Mouse (Mus musculus) myocyte (in vitro differentiated cells): ENCODE data around the gene Ocel1. TPM values are rescaled to one million over a fixed set of nuclear protein-coding genes. Genes with fewer than 3 reads are reported as not detected.

Source experiments
- H3K27me3 ChIP-seq: one replicate; pipeline ENCODE4 v1.6.1; 2011; ENCODE audit not compliant: control insufficient read depth, insufficient read depth, insufficient read length
- H3K36me3 ChIP-seq: one replicate; pipeline ENCODE4 v1.6.1; 2011; ENCODE audit not compliant: control insufficient read depth, insufficient read depth
- H3K4me2 ChIP-seq: one replicate; pipeline ENCODE4 v1.6.1; 2011; ENCODE audit warnings: low read depth, control low read depth
- H3K4me3 ChIP-seq: one replicate; pipeline ENCODE4 v1.5.1; 2011; ENCODE audit warnings: mild to moderate bottlenecking, control low read depth, moderate library complexity
- H3K79me2 ChIP-seq: one replicate; pipeline ENCODE4 v1.6.1; 2011; ENCODE audit not compliant: control insufficient read depth, insufficient read depth
- H3ac ChIP-seq: one replicate; pipeline ENCODE4 v1.6.1; 2011; ENCODE audit not compliant: control insufficient read depth, insufficient read length
- CEBPB ChIP-seq: IDR thresholded peaks from 2 replicates; pipeline ENCODE4 v1.6.1; 2011; ENCODE audit warnings: mild to moderate bottlenecking, moderate library complexity; ENCODE audit not compliant: poor library complexity, insufficient read depth, severe bottlenecking
- E2F4 ChIP-seq: IDR thresholded peaks from one replicate; pipeline ENCODE4 v1.6.1; 2011; ENCODE audit warnings: mild to moderate bottlenecking, control low read depth, moderate library complexity; ENCODE audit not compliant: insufficient read depth
- MAX ChIP-seq: IDR thresholded peaks from one replicate; pipeline ENCODE4 v1.6.1; 2011; ENCODE audit warnings: low read depth, mild to moderate bottlenecking, control low read depth
- MYOD1 ChIP-seq, 3 experiments: IDR thresholded peaks; one replicate each; pipeline ENCODE4 v1.6.1; 2011; ENCODE audit warnings: control low read depth in 2 of 3, low read depth in 2 of 3, mild to moderate bottlenecking in 2 of 3, moderate library complexity in 1 of 3; ENCODE audit not compliant: insufficient read length in 2 of 3, control insufficient read depth in 1 of 3
- MYOG ChIP-seq, 3 experiments: IDR thresholded peaks; one replicate each; pipeline ENCODE4 v1.6.1; 2011; ENCODE audit warnings: control low read depth in 2 of 3, low read depth in 2 of 3, mild to moderate bottlenecking in 2 of 3; ENCODE audit not compliant: insufficient read length in 2 of 3, control insufficient read depth in 1 of 3, insufficient read depth in 1 of 3
- POLR2A ChIP-seq: IDR thresholded peaks from one replicate; pipeline ENCODE4 v1.6.1; 2011; ENCODE audit warnings: low read depth, mild to moderate bottlenecking, control low read depth, moderate library complexity; ENCODE audit not compliant: insufficient read length
- POLR2AphosphoS2 ChIP-seq: IDR thresholded peaks from one replicate; pipeline ENCODE4 v1.6.1; 2011; ENCODE audit warnings: low read depth, control low read depth; ENCODE audit not compliant: insufficient read length
- REST ChIP-seq: IDR thresholded peaks from one replicate; pipeline ENCODE4 v1.6.1; 2011; ENCODE audit warnings: mild to moderate bottlenecking, control low read depth, moderate library complexity; ENCODE audit not compliant: insufficient read depth, insufficient read length
- SRF ChIP-seq: IDR thresholded peaks from one replicate; pipeline ENCODE4 v1.6.1; 2011; ENCODE audit warnings: low read depth; ENCODE audit not compliant: control insufficient read depth, insufficient read length
- TCF12 ChIP-seq: IDR thresholded peaks from one replicate; pipeline ENCODE4 v1.6.1; 2011; ENCODE audit warnings: mild to moderate bottlenecking, control low read depth; ENCODE audit not compliant: poor library complexity, insufficient read depth, severe bottlenecking
- TCF3 ChIP-seq: IDR thresholded peaks from one replicate; pipeline ENCODE4 v1.6.1; 2011; ENCODE audit warnings: low read depth, control low read depth; ENCODE audit not compliant: insufficient read length
- USF1 ChIP-seq: IDR thresholded peaks from one replicate; pipeline ENCODE4 v1.6.1; 2011; ENCODE audit warnings: low read depth, mild to moderate bottlenecking, control low read depth, moderate library complexity
- polyA plus RNA-seq: library from polyadenylated mRNA; unstranded; fragments of >200 nt; fragmentation: generic; extraction: Trizol; gene quantifications from one replicate; pipeline ENCODE4 v1.2.1, GENCODE M21; 2012; ENCODE audit warnings: missing spikeins

Ocel1 gene
- polyA plus RNA-seq, 1 experiment: 15.2 TPM

DNA sequence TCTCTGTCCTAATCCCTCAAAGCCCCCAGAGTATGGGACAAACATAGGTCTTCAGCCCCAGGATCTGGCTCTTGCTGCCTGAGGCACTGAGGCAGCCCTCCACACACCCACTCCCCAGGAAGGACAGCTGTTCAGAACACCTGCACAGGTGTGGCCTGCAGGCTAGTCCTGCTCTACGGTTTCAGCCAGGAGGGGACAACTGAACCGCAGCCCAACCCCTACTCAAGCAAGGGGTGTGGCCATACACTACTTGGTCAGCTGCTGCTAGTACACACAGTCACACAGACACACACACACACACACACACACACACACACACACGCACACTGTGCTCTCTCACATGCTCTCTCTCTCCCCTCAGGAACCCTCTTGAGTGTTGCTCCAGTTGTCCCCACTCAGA lies 12.8 kb downstream of the Ocel1 start:
- H3ac ChIP-seq: no peak overlapping the region
- H3K36me3 ChIP-seq: no peaks in the 10 kb centered on the region
- no peak overlapping the region for H3K4me2 ChIP-seq
- no peaks in the 10 kb centered on the region for H3K27me3 ChIP-seq
- no peak overlapping the region for H3K4me3 ChIP-seq
- no peak for TF ChIP-seq POLR2A
- TF ChIP-seq CEBPB: no peak
- TF ChIP-seq TCF12: no peak
- peak in 1 of 3 experiments; percentile 51 for TF ChIP-seq MYOG (IDR thresholded peaks at IDR 0.05; ENCODE audit: control insufficient read depth in 1 of 3, insufficient read depth in 1 of 3, insufficient read length in 2 of 3, low read depth in 2 of 3)
- TF ChIP-seq MAX: no peak
- peak in 1 of 3 experiments; percentile 21 for TF ChIP-seq MYOD1 (IDR thresholded peaks at IDR 0.05; ENCODE audit: control insufficient read depth in 1 of 3, insufficient read length in 2 of 3, low read depth in 2 of 3)
- peaks cover 19% of the 10 kb centered on the region for H3K79me2 ChIP-seq

DNA sequence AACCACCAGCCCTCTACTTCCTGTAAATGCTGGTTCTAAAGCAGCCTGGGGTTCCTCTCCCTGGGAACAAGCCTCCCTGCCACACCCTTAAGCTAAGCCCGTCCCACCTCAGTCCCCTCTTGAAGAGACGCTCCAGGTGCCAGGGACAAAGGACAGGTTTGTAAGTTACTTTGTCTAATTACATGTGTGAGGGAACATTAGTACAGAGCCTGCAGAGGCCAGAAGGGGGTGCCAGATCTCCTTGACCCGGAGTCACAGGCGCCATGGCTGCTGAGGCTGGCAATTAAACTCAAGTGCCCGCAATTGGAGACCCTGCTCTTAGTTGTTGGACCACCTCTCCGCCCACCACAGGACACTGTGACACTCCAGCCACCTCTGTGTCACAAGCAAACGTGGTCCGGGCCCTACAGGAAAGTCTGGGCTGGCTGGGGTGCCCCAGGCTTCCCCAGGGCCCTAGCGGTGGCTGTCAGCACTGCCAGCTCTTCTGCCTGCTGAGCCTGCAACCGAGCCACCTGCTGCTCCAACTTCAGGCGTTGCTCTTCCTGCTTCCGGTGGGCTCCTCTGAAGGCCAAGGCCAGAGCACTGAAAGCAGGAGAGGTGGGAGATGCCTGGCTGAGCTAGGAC lies 14.2 kb downstream of the Ocel1 start:
- no peaks in the 10 kb centered on the region for H3K36me3 ChIP-seq
- H3K4me3 ChIP-seq: no peak overlapping the region
- H3K4me2 ChIP-seq: no peak overlapping the region
- no peaks in the 10 kb centered on the region for H3K27me3 ChIP-seq
- H3ac ChIP-seq: no peak overlapping the region
- peaks cover 8% of the 10 kb centered on the region for H3K79me2 ChIP-seq
- no peak for TF ChIP-seq POLR2A
- no peak for TF ChIP-seq MYOG (IDR thresholded peaks at IDR 0.05; ENCODE audit: control insufficient read depth in 1 of 3, insufficient read depth in 1 of 3, insufficient read length in 2 of 3, low read depth in 2 of 3)
- TF ChIP-seq MYOD1 (IDR thresholded peaks at IDR 0.05; ENCODE audit: control insufficient read depth in 1 of 3, insufficient read length in 2 of 3, low read depth in 2 of 3): no peak
- no peak for TF ChIP-seq TCF12
- no peak for TF ChIP-seq TCF3
- TF ChIP-seq REST: no peak

DNA sequence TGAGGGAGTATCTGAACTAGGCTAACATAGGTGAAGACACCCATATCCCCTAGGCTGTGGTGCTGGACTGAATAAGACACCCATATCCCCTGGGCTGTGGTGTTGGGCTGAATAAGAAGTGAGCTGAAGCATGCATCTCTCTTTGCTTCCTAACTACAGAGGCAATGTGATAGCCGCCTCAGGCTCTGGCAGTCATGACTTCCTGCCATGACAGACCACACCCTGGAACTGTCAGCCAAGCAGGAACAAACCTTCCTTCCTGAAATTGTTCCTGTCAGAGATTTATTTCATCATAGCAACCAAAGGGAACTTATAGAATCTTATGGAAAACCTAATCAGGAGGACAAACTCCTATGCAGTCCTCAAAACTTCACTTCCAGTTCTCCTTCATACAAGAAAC lies 17.2 kb downstream of the Ocel1 start:
- H3K27me3 ChIP-seq: no peaks in the 10 kb centered on the region
- H3K79me2 ChIP-seq: no peaks in the 10 kb centered on the region
- no peaks in the 10 kb centered on the region for H3K36me3 ChIP-seq
- TF ChIP-seq TCF3 (no peak), E2F4 (no peak), POLR2A (no peak), TCF12 (no peak), CEBPB (no peak), USF1 (no peak), SRF (no peak), MYOG (IDR thresholded peaks at IDR 0.05; ENCODE audit: control insufficient read depth in 1 of 3, insufficient read depth in 1 of 3, insufficient read length in 2 of 3, low read depth in 2 of 3) (no peak), MYOD1 (IDR thresholded peaks at IDR 0.05; ENCODE audit: control insufficient read depth in 1 of 3, insufficient read length in 2 of 3, low read depth in 2 of 3) (no peak), REST (no peak), MAX (no peak), POLR2AphosphoS2 (no peak)
- no peak overlapping the region for H3K4me3 ChIP-seq
- no peak overlapping the region for H3ac ChIP-seq
- no peak overlapping the region for H3K4me2 ChIP-seq

DNA sequence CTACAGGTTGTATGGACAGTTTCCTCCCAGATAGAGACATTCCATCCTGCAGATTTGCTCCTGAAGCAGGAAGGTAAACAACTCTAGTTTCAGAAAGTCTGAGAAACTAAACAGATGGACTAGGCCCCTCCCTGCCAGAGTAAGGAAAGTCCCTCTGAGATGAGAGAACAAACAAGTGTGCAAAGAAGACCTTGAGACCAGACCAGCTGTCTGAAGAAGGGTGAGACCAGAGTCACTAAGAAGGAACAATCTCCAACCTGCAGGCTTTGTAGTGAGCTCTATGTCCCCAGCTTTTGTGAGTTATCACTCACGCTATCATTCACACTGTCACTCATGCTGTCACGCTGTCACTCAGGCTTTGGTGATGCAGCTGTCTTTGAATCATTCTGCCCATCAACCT lies 20.6 kb downstream of the Ocel1 start:
- Histone ChIP-seq H3ac (no peak overlapping the region), H3K27me3 (no peaks in the 10 kb centered on the region)
- TF ChIP-seq MAX (no peak), MYOD1 (IDR thresholded peaks at IDR 0.05; ENCODE audit: control insufficient read depth in 1 of 3, insufficient read length in 2 of 3, low read depth in 2 of 3) (no peak), POLR2A (no peak), POLR2AphosphoS2 (no peak), USF1 (no peak), MYOG (IDR thresholded peaks at IDR 0.05; ENCODE audit: control insufficient read depth in 1 of 3, insufficient read depth in 1 of 3, insufficient read length in 2 of 3, low read depth in 2 of 3) (no peak), TCF12 (no peak), E2F4 (no peak), REST (no peak)

DNA sequence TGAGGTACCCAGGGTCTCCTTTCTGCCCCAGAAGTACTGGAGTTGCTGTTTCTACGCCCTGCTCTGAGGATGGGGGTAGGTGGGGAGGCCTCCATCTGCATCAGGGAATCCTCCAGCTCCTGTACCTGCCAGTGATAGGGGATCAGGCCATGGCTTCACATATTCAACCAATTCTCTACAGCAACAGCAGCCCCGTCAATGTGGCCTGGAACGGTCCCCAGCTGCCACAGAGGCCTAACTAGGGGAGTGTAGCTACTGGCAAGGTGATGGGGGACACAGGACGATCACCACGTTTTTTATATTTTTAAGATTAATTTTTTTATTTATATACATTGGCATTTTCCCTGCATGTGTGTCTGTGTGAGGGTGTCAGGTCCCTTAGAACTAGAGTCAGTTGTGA lies 21.3 kb downstream of the Ocel1 start:
- Histone ChIP-seq H3ac (no peak overlapping the region), H3K4me2 (no peak overlapping the region), H3K4me3 (no peak overlapping the region), H3K27me3 (no peaks in the 10 kb centered on the region), H3K79me2 (peaks cover 5% of the 10 kb centered on the region), H3K36me3 (no peaks in the 10 kb centered on the region)
- TF ChIP-seq CEBPB (no peak), POLR2AphosphoS2 (no peak), E2F4 (no peak), MYOD1 (IDR thresholded peaks at IDR 0.05; ENCODE audit: control insufficient read depth in 1 of 3, insufficient read length in 2 of 3, low read depth in 2 of 3) (no peak), SRF (no peak), REST (no peak), TCF12 (no peak), MYOG (IDR thresholded peaks at IDR 0.05; ENCODE audit: control insufficient read depth in 1 of 3, insufficient read depth in 1 of 3, insufficient read length in 2 of 3, low read depth in 2 of 3) (no peak), MAX (no peak), USF1 (no peak), POLR2A (no peak), TCF3 (no peak)

More for the DNA sequence above, 20.6 kb downstream of the Ocel1 start:
- Histone ChIP-seq H3K79me2 (no peaks in the 10 kb centered on the region), H3K4me3 (no peak overlapping the region), H3K4me2 (no peak overlapping the region), H3K36me3 (no peaks in the 10 kb centered on the region)
